Mouse (Mus musculus) left cerebral cortex, adult 18-20 months (tissue): ENCODE measurements around the gene Frmd4a. TPM values are rescaled to one million over a fixed set of nuclear protein-coding genes. Genes with fewer than 3 reads are reported as not detected.
"Not testable (repeated sequence)": the region's sequence is repeated elsewhere in the genome, so short reads cannot be mapped to it uniquely, and the experiment has no call there.

ENCODE experiments used
- DNase-seq, 2 experiments: peaks; one replicate each; pipeline ENCODE4 v3.0.0; 2021 to 2022; ENCODE audit warnings: low spot score in 2 of 2, mixed read lengths in 1 of 2
- total RNA-seq, 2 experiments: library from RNA; stranded (reverse); gene quantifications; 2 replicates each; pipeline ENCODE4 v1.2.3; 2021

Frmd4a gene
- total RNA-seq, 2 experiments from 2014 or later: 42.3 to 47.3 TPM

DNA sequence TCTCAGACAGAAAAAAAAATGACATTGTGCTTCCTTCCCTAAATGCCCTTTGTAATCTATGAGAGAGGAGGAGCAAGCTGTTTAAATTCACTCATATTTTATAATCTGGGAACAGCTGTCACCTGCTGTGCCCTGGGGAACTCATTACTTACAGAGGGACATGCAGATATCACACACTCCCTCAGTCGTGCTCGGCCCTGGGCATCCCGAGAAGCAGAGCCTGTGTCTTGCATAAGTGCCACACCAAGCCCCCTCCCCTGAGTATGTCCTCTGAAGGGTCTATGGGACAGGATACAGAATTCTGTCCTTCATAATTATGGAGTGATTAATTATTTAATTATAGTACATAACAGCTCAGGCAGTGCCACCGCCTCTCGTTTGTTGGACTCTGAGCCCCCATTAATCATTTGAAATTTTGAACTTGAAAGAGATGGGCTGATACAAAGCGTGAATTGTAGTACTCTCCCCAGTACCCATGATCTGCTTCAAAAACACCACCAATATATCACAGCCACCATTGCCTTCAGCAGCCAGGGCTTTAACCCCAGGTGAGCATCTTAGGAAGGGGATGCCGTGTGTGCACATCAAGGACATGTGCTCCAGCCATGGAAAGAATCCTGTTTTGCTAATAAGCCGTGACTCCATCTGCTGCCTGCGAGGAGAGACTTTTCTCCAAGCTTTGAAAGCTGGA, 177.0 kb downstream of the Frmd4a start:
- DNase-seq: no peak

- no peak for DNase-seq
Observed at GRCm38 (mm10) chr2:4196041-4196440, 178.5 kb downstream of the Frmd4a start.

DNA sequence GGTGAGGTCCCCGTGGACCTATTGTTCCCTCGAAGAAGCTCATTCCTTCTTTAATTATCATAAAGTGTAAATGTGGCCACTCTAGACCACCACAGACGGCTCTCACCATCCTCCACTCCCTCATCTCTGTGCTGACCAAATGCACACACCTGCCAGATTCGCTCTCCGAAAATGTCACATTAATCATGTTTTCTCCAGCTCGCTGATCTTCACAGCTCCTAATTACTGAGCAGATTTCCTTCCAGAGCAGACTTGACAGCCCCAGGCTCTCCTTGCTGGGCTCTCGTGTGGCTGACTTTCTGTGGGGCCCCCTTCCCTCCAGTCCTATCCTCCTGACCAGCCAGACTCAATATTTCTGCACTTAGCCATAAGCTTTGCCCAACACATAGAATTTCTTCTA, 191.7 kb downstream of the Frmd4a start:
- no peak for DNase-seq

- DNase-seq: no peak
Observed at GRCm38 (mm10) chr2:4222497-4222828, 204.9 kb downstream of the Frmd4a start.

DNA sequence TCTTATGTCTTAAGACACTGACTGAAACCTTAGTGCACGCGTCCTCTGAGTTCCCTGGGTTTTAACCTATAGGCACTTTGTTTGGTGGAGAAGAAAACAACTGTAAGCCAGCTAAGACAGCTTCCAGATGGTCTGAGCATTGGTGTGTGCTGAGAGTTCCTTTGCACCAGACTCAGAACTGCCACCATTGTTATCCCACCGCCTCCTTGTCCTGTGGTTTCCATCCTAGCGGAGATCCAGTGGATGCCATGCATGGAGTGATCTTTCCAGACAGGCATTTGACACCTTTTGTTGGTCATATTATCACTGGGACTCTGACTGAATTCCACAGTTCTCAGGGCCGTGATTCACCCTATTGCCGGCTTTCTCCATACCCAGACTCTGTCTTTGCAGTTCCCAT, 205.8 kb downstream of the Frmd4a start:
- DNase-seq: no peak

- no peak for DNase-seq
Observed at GRCm38 (mm10) chr2:4226941-4227558, 209.5 kb downstream of the Frmd4a start.

GRCm38 (mm10) chr2:4227563-4227962, 210.0 kb downstream of the Frmd4a start:
- no peak for DNase-seq

DNA sequence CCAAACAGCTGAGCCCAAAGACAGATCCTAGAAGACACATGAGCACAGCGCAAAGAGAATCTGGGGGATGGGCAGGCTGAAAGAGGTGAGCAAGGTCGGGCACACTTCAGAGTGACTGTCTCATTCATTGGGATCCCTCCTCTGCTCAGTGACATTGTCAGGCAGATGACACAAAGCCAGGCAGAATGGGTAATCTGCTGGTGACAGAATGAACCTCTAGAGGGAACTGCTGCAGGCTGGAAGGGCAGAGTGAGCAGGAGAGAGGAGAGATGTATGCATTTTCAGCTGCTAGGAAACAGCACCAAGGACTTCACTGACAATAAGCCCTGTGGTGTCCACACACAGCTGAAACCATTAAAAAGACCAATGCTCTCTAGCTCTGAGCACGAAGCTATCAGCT, 211.0 kb downstream of the Frmd4a start:
- no peak for DNase-seq

DNA sequence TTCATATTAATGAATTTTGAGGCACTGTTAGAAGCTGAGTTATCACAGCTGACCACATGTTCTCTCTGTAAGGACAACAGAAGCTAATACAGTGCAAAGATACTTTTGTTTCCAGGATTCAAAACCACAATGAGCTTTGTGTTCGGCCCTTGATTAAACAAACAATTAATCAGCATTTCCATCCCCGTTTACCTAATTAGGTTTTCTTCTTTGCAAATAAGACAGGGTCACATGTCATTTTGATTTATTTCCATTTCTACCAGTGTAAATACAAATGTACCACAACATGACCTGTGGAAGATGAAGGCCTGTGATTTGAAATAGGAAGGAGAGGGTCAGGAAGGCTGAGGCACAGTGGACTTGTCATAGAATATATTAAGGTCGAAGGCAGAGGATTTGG, 214.8 kb downstream of the Frmd4a start:
- no peak for DNase-seq

- DNase-seq: no peak
Observed at GRCm38 (mm10) chr2:4232761-4233322, 215.3 kb downstream of the Frmd4a start.

DNA sequence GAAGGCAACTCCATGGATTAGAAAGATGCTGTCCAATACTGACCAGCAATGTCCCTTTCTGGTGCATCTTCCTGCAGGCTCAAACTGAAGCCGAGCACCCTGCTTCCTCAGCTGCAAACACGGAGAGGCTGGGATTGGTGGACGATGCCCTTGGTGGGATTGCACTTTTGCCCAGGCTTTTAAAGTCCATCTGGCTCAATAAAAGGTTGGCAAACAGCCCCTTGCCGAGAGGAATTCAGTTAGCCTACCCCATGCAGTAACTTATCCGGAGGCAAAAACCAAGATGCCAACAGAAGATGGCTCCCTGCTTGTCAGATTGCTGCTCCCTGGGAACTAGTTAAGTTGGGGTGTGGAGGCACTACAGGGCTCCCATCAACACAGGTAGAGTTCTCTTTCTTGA, 220.2 kb downstream of the Frmd4a start:
- DNase-seq: no peak

GRCm38 (mm10) chr2:4249723-4250122, 232.2 kb downstream of the Frmd4a start:
- no peak for DNase-seq

- DNase-seq: no peak
Observed at GRCm38 (mm10) chr2:4252541-4253291, 235.2 kb downstream of the Frmd4a start.

- DNase-seq: peak in 1 of 2 experiments; percentile 13
Observed at GRCm38 (mm10) chr2:4253348-4253747, 235.8 kb downstream of the Frmd4a start.

GRCm38 (mm10) chr2:4254083-4254482, 236.6 kb downstream of the Frmd4a start:
- DNase-seq: no peak

DNA sequence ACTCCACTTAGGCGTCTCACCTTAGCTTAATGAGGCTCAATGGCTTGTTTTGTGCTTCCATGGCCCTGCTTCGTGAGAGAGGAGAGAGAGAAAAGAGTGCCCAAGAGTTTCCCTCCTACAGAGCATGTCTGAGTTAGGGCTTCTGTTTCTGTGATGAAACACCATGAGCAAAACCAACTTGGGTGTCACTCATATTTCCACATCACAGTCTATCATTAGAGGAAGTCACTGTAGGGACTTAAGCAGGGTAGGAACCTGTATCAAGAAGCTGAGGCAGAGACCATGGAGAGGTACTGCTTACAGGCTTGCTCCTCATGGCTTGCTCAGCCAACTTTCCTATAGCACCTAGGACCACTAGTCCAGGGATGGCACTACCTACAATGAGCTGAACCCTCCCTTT, 238.7 kb downstream of the Frmd4a start:
- DNase-seq: no peak

- no peak for DNase-seq
Observed at GRCm38 (mm10) chr2:4257604-4258003, 240.1 kb downstream of the Frmd4a start.

GRCm38 (mm10) chr2:4258803-4259202, 241.3 kb downstream of the Frmd4a start:
- not testable (repeated sequence) for DNase-seq

- DNase-seq: no peak
Observed at GRCm38 (mm10) chr2:4260324-4261058, 243.0 kb downstream of the Frmd4a start.

- no peak for DNase-seq
Observed at GRCm38 (mm10) chr2:4262667-4263066, 245.2 kb downstream of the Frmd4a start.

GRCm38 (mm10) chr2:4267377-4267776, 249.9 kb downstream of the Frmd4a start:
- DNase-seq: no peak
